Mouse (Mus musculus) midbrain, embryonic 10.5 days (tissue): ENCODE measurements around the gene Cabp2. TPM values are rescaled to one million over a fixed set of nuclear protein-coding genes. Genes with fewer than 3 reads are reported as not detected.
A peak's percentile ranks its signal among the peaks of the same experiment; 100 is the strongest.

Experiments used
- DNase-seq: peaks from one replicate; pipeline ENCODE4 v3.0.0-alpha.2; 2017; ENCODE audit warnings: low spot score
- H3K27ac ChIP-seq: fragments of 300-500 bp; sonication (generic); replicated peaks from 2 replicates; pipeline ENCODE4 v1.5.1; 2016; ENCODE audit warnings: mild to moderate bottlenecking
- H3K27me3 ChIP-seq: fragments of 300-500 bp; sonication (generic); 2 replicates; pipeline ENCODE4 v1.6.1; 2016; ENCODE audit warnings: low read depth, mild to moderate bottlenecking; ENCODE audit not compliant: poor library complexity, severe bottlenecking
- H3K36me3 ChIP-seq: fragments of 300-500 bp; sonication (generic); 2 replicates; pipeline ENCODE4 v1.6.1; 2016; ENCODE audit warnings: mild to moderate bottlenecking, moderate library complexity
- H3K4me1 ChIP-seq: fragments of 300-500 bp; sonication (generic); 2 replicates; pipeline ENCODE4 v1.6.1; 2016
- H3K4me3 ChIP-seq: fragments of 300-500 bp; sonication (generic); 2 replicates; pipeline ENCODE4 v1.5.1; 2016; ENCODE audit warnings: mild to moderate bottlenecking, moderate library complexity
- H3K9me3 ChIP-seq: fragments of 300-500 bp; sonication (generic); replicated peaks from 2 replicates; pipeline ENCODE4 v1.6.1; 2016; ENCODE audit warnings: mild to moderate bottlenecking
- WGBS: fragments of 180-500 bp; shearing (Covaris S2); methylation state at CpG from one replicate; pipeline ENCODE4 v1.1.7; 2016; 5-methylcytosine and 5-hydroxymethylcytosine counted together
- polyA plus RNA-seq: library from polyadenylated mRNA; unstranded; fragments of >200 nt; fragmentation: Nextera tagmentation; extraction: Ambion mirVana; gene quantifications from 2 replicates; pipeline ENCODE4 v1.2.1, GENCODE M21; 2016

The Cabp2 gene
- polyA plus RNA-seq, 1 experiment from 2014 or later = not detected

GRCm38 (mm10) chr19:4099837-4100717 lies 18.7 kb downstream of the Cabp2 start, which contains the start of gene Pitpnm1:
TSS of gene Pitpnm1 (plus strand) at chr19:4099998.
- Histone ChIP-seq H3K27ac (peak within 1 kb of the TSS; percentile 78), H3K9me3 (no peaks in the 10 kb centered on the region; the same call in 1 of the 2 replicates), H3K27me3 (peaks cover 46% of the 10 kb centered on the region), H3K36me3 (peaks cover 12% of the 10 kb centered on the region), H3K4me3 (peak within 1 kb of the TSS; percentile 70), H3K4me1 (peaks cover 60% of the 10 kb centered on the region)
- peak; percentile 64 for DNase-seq
- WGBS = under 1% methylated on average over 53 of the region's 53 CpGs

- peak; percentile 72 for DNase-seq
- WGBS = under 1% methylated on average over 52 of the region's 52 CpGs
These were observed 19.4 kb downstream of the Cabp2 start for GRCm38 (mm10) chr19:4100718-4101261.

GRCm38 (mm10) chr19:4101466-4101865 lies 20.1 kb downstream of the Cabp2 start:
- H3K27me3 ChIP-seq = peaks cover 46% of the 10 kb centered on the region
- H3K4me3 ChIP-seq = peak overlapping the region; percentile 70
- peak overlapping the region; percentile 78 for H3K27ac ChIP-seq
- no peak for DNase-seq
- 55% methylated on average over 6 of the region's 6 CpGs for WGBS
- no peaks in the 10 kb centered on the region; the same call in 1 of the 2 replicates for H3K9me3 ChIP-seq
- H3K4me1 ChIP-seq = peaks cover 53% of the 10 kb centered on the region
- H3K36me3 ChIP-seq = peaks cover 19% of the 10 kb centered on the region

More at GRCm38 (mm10) chr19:4100718-4101261, 19.4 kb downstream of the Cabp2 start:
- Histone ChIP-seq H3K4me3 (peak overlapping the region; percentile 70), H3K27ac (peak overlapping the region; percentile 78), H3K36me3 (peaks cover 19% of the 10 kb centered on the region), H3K4me1 (peaks cover 60% of the 10 kb centered on the region), H3K27me3 (peaks cover 46% of the 10 kb centered on the region), H3K9me3 (no peaks in the 10 kb centered on the region; the same call in 1 of the 2 replicates)

DNA sequence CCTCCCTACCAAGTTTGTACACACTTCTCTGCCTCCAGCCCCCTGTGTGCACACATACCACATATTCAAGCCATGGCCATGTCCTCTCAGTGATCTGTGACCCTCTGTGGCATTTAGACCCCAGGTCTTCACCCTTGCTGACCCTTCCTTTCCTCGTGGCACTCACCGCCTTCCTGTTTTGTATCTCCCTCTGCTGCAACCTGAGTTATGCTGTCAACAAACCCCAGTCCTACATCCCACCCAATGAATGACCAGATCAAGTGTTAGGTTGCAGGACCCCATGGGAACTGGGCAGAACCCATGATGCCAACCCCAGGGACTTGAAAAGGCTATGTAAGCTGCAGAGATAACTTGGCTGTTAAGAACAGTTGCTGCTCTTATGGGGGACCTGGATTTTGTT lies 20.7 kb downstream of the Cabp2 start:
- Histone ChIP-seq H3K27ac (no peak overlapping the region), H3K9me3 (no peaks in the 10 kb centered on the region; the same call in 1 of the 2 replicates), H3K4me1 (peaks cover 50% of the 10 kb centered on the region), H3K36me3 (peaks cover 19% of the 10 kb centered on the region), H3K27me3 (peaks cover 46% of the 10 kb centered on the region), H3K4me3 (peak overlapping the region; percentile 70; the same call in 1 of the 2 replicates)
- 82% methylated on average over 2 of the region's 2 CpGs for WGBS
- DNase-seq = no peak

- H3K27me3 ChIP-seq = peaks cover 46% of the 10 kb centered on the region
- WGBS = 93% methylated on average over 12 of the region's 12 CpGs
These were observed 21.2 kb downstream of the Cabp2 start for GRCm38 (mm10) chr19:4102626-4103025.

DNA sequence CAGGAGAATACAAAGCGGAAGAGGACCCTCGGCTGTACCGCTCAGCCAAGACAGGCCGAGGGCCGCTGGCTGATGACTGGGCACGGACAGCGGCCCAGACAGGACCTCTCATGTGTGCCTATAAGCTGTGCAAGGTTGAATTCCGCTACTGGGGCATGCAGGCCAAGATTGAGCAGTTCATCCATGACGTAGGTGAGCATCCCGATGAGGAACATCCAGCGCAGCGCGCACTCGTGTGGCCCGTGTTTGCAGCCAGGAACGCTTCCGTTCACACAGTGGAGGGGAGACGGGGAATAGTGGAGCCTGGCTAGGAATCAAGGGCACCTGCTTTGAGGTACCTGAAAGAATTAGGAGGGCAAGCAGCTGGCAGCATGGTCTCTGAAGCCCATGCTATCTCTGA lies 21.9 kb downstream of the Cabp2 start:
- WGBS = 93% methylated on average over 18 of the region's 18 CpGs
- Histone ChIP-seq H3K27ac (no peak overlapping the region), H3K36me3 (peaks cover 21% of the 10 kb centered on the region), H3K27me3 (peaks cover 46% of the 10 kb centered on the region), H3K4me1 (peaks cover 38% of the 10 kb centered on the region), H3K4me3 (no peak overlapping the region), H3K9me3 (no peaks in the 10 kb centered on the region; the same call in 1 of the 2 replicates)
- no peak for DNase-seq

More at GRCm38 (mm10) chr19:4102626-4103025, 21.2 kb downstream of the Cabp2 start:
- Histone ChIP-seq H3K36me3 (peaks cover 20% of the 10 kb centered on the region), H3K4me3 (no peak overlapping the region), H3K9me3 (no peaks in the 10 kb centered on the region; the same call in 1 of the 2 replicates), H3K27ac (no peak overlapping the region), H3K4me1 (peaks cover 45% of the 10 kb centered on the region)
- DNase-seq = no peak

- H3K4me1 ChIP-seq = peaks cover 33% of the 10 kb centered on the region
- H3K9me3 ChIP-seq = no peaks in the 10 kb centered on the region; the same call in 1 of the 2 replicates
- H3K4me3 ChIP-seq = no peak overlapping the region
- peaks cover 46% of the 10 kb centered on the region for H3K27me3 ChIP-seq
- WGBS = 85% methylated on average over 3 of the region's 3 CpGs
- DNase-seq = no peak
- H3K27ac ChIP-seq = no peak overlapping the region
- H3K36me3 ChIP-seq = peaks cover 21% of the 10 kb centered on the region
These were observed 22.4 kb downstream of the Cabp2 start for GRCm38 (mm10) chr19:4103792-4104191.

GRCm38 (mm10) chr19:4104675-4105194 lies 23.4 kb downstream of the Cabp2 start:
- peaks cover 38% of the 10 kb centered on the region for H3K27me3 ChIP-seq
- H3K4me1 ChIP-seq = peaks cover 24% of the 10 kb centered on the region
- no peaks in the 10 kb centered on the region; the same call in 1 of the 2 replicates for H3K9me3 ChIP-seq
- no peak overlapping the region for H3K4me3 ChIP-seq
- H3K36me3 ChIP-seq = peaks cover 21% of the 10 kb centered on the region
- DNase-seq = no peak
- no peak overlapping the region for H3K27ac ChIP-seq
- 92% methylated on average over 16 of the region's 16 CpGs for WGBS

- H3K27me3 ChIP-seq = peaks cover 19% of the 10 kb centered on the region
- H3K9me3 ChIP-seq = no peaks in the 10 kb centered on the region; the same call in 1 of the 2 replicates
- H3K4me1 ChIP-seq = peaks cover 4% of the 10 kb centered on the region
- 95% methylated on average over 14 of the region's 14 CpGs for WGBS
- no peak overlapping the region for H3K4me3 ChIP-seq
- H3K27ac ChIP-seq = no peak overlapping the region
- DNase-seq = no peak
- peaks cover 32% of the 10 kb centered on the region for H3K36me3 ChIP-seq
These were observed 25.3 kb downstream of the Cabp2 start for GRCm38 (mm10) chr19:4106654-4107053.

- H3K27ac ChIP-seq = no peak overlapping the region
- H3K4me1 ChIP-seq = no peaks in the 10 kb centered on the region
- no peak for DNase-seq
- H3K9me3 ChIP-seq = no peaks in the 10 kb centered on the region; the same call in 1 of the 2 replicates
- 89% methylated on average over 9 of the region's 9 CpGs for WGBS
- H3K4me3 ChIP-seq = no peak overlapping the region
- H3K27me3 ChIP-seq = peaks cover under 1% of the 10 kb centered on the region; the same call in 1 of the 2 replicates
- peaks cover 45% of the 10 kb centered on the region for H3K36me3 ChIP-seq
These were observed 27.2 kb downstream of the Cabp2 start for GRCm38 (mm10) chr19:4108535-4108934.

- no peak for DNase-seq
- Histone ChIP-seq H3K27me3 (no peaks in the 10 kb centered on the region), H3K4me3 (no peak overlapping the region), H3K27ac (no peak overlapping the region), H3K4me1 (no peaks in the 10 kb centered on the region), H3K36me3 (peaks cover 70% of the 10 kb centered on the region), H3K9me3 (no peaks in the 10 kb centered on the region)
- 94% methylated on average over 26 of the region's 26 CpGs for WGBS
These were observed 30.9 kb downstream of the Cabp2 start for GRCm38 (mm10) chr19:4112063-4112960.
